Mouse (Mus musculus): ENCODE data around the gene Rasgrp4. TPM values are rescaled to one million over a fixed set of nuclear protein-coding genes. Genes with fewer than 3 reads are reported as not detected.
"Not testable (repeated sequence)": the region's sequence is repeated elsewhere in the genome, so short reads cannot be mapped to it uniquely, and the experiment has no call there.

The Rasgrp4 gene
- polyA plus RNA-seq, 1 experiment from 2014 or later = 0.71 TPM

DNA sequence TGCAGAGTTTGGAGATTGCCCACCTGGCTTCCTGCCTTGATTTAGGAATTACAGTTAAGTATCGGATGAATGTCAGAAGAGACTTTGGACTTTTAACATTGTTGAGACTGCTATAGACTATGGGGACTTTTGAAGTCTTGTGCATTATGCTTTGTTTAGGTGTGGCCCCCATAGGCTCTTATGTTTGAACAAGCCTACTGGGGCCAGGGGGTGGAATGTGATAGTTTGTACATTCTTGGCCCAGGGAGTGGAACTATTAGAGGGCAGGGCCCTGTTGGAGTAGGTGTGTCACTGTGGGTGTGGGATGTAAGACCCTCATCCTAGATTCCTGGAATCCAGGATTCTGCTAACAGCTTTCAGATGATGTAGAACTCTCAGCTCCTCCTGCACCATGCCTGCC lies 59.6 kb downstream of the Rasgrp4 start:
- H3K9ac ChIP-seq (replicated peaks) = not testable (repeated sequence)
- 82% methylated on average over 1 of the region's 1 CpGs for WGBS

DNA sequence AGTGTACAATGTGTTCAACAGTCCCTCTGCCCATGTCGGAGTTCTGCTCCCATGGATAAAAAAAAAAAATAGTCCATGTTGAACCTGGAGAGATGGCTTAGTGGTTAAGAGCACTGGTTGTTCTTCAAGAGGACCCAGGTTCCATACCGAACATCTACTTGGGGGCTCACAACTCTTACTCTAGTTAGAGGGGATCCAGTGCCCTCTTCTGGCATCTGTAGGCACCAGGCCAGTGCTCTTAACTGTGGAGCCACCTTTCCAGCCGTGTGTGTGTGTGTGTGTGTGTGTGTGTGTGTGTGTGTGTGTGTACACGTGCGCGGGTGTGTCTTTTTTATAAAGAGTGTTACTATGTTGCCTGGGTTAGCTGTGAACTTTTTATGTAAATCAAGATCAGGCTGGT lies 67.9 kb downstream of the Rasgrp4 start:
- Histone ChIP-seq H3K4me3 (no peak overlapping the region), H3K9me3 (no peaks in the 10 kb centered on the region), H3K4me2 (replicated peaks) (no peak overlapping the region), H3K27me3 (no peaks in the 10 kb centered on the region), H3K4me1 (no peaks in the 10 kb centered on the region), H3K27ac (replicated peaks) (no peak overlapping the region), H3K9ac (replicated peaks) (no peak overlapping the region), H3K36me3 (no peaks in the 10 kb centered on the region)
- ATAC-seq (ENCODE audit: low FRiP score, low read depth) = no peak
- 88% methylated on average over 6 of the region's 6 CpGs for WGBS

More for the DNA sequence above, 59.6 kb downstream of the Rasgrp4 start:
- not testable (repeated sequence) for H3K27me3 ChIP-seq; H3K36me3 ChIP-seq; H3K27ac ChIP-seq (replicated peaks); H3K4me2 ChIP-seq (replicated peaks); ATAC-seq (ENCODE audit: low FRiP score, low read depth); H3K4me1 ChIP-seq; H3K4me3 ChIP-seq; H3K9me3 ChIP-seq

Other genes starting within 250 kb of the Rasgrp4 start
- gene Actn4, start 172.5 kb upstream of the Rasgrp4 start, polyA plus RNA-seq (2016; fragmentation: Nextera tagmentation; extraction: Ambion mirVana) = 162 and 175 TPM in 2 replicates
- 324 and 335 TPM in 2 replicates for gene Eif3k, start 153.0 kb upstream of the Rasgrp4 start, polyA plus RNA-seq (2016; fragmentation: Nextera tagmentation; extraction: Ambion mirVana)
- 5.4 and 6.2 TPM in 2 replicates for gene Map4k1, start 152.8 kb upstream of the Rasgrp4 start, polyA plus RNA-seq (2016; fragmentation: Nextera tagmentation; extraction: Ambion mirVana)
- gene Ryr1, start 9.7 kb upstream of the Rasgrp4 start, polyA plus RNA-seq (2016; fragmentation: Nextera tagmentation; extraction: Ambion mirVana) = 2.8 TPM in 2 replicates
- gene Fam98c, start 21.4 kb downstream of the Rasgrp4 start, polyA plus RNA-seq (2016; fragmentation: Nextera tagmentation; extraction: Ambion mirVana) = 17.4 and 20.4 TPM in 2 replicates
- gene Ggn, start 35.4 kb downstream of the Rasgrp4 start, polyA plus RNA-seq (2016; fragmentation: Nextera tagmentation; extraction: Ambion mirVana) = 0.78 and 0.85 TPM in 2 replicates
- gene Spred3, start 35.6 kb downstream of the Rasgrp4 start, polyA plus RNA-seq (2016; fragmentation: Nextera tagmentation; extraction: Ambion mirVana) = 6.1 and 6.8 TPM in 2 replicates
- gene Psmd8, start 45.9 kb downstream of the Rasgrp4 start, polyA plus RNA-seq (2016; fragmentation: Nextera tagmentation; extraction: Ambion mirVana) = 291 and 305 TPM in 2 replicates
- 0.82 and 0.96 TPM in 2 replicates for gene Catsperg1, start 79.2 kb downstream of the Rasgrp4 start, polyA plus RNA-seq (2016; fragmentation: Nextera tagmentation; extraction: Ambion mirVana)
- 0.54 and 0.65 TPM in 2 replicates for gene Kcnk6, start 97.7 kb downstream of the Rasgrp4 start, polyA plus RNA-seq (2016; fragmentation: Nextera tagmentation; extraction: Ambion mirVana)
- 72.5 and 83.2 TPM in 2 replicates for gene Yif1b, start 103.5 kb downstream of the Rasgrp4 start, polyA plus RNA-seq (2016; fragmentation: Nextera tagmentation; extraction: Ambion mirVana)
- gene 2200002D01Rik, start 113.6 kb downstream of the Rasgrp4 start, polyA plus RNA-seq (2016; fragmentation: Nextera tagmentation; extraction: Ambion mirVana) = 2.1 and 2.9 TPM in 2 replicates
- 23.8 and 25.7 TPM in 2 replicates for gene Spint2, start 147.1 kb downstream of the Rasgrp4 start, polyA plus RNA-seq (2016; fragmentation: Nextera tagmentation; extraction: Ambion mirVana)
- 19.2 and 20.0 TPM in 2 replicates for gene Ppp1r14a, start 154.5 kb downstream of the Rasgrp4 start, polyA plus RNA-seq (2016; fragmentation: Nextera tagmentation; extraction: Ambion mirVana)
- 115 and 119 TPM in 2 replicates for gene Dpf1, start 169.1 kb downstream of the Rasgrp4 start, polyA plus RNA-seq (2016; fragmentation: Nextera tagmentation; extraction: Ambion mirVana)